19 mouse cellular contexts compared by ENCODE assay signal in the genomic region with DNA sequence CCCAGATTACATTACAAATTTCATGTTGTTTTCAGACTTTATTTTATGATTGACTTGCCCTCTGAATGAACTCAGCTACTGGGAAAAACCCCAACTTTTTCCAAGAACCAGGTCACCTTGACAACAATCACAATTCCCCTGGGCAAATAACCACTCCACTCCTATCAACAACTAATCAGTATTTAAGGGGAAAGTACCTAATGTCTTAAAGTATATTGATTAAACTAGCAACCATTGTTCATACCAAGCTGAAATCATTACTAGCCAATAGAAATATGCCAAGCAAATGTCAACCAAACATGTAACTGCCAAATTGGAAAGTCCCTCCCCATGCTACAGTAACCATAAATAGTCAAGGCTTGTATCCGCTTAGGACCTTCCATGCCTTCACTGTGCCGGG. TPM values are rescaled to one million over a fixed set of nuclear protein-coding genes. Genes with fewer than 3 reads are reported as not detected.
"Had no signal": no experiment of that assay in that cellular context is flagged by ENCODE, and none has a peak within 500 bp of the region (broad histone marks: within the 10 kb centered on the region; RNA-seq: fewer than 3 reads in every experiment).

No protein-coding gene starts in this region.

- H3K4me3 ChIP-seq: layer of hippocampus, adult 2 months; limb, embryonic 13.5 days; myocyte; neural tube, embryonic 15.5 days had no signal

- H3K4me2 ChIP-seq: limb, embryonic 13.5 days; liver, embryonic 11.5 days; lung, embryonic 14.5 days; midbrain, embryonic 11.5 days; neural tube, embryonic 15.5 days had no signal

- H3K9ac ChIP-seq: limb, embryonic 13.5 days; lung, embryonic 14.5 days; neural tube, embryonic 15.5 days had no signal

- H3K36me3 ChIP-seq: limb, embryonic 13.5 days; neural tube, embryonic 15.5 days had no signal

- H3K27me3 ChIP-seq: limb, embryonic 13.5 days; neural tube, embryonic 15.5 days had no signal

- H3K9me3 ChIP-seq: neural tube, embryonic 15.5 days had no signal

- DNase-seq: kidney, postnatal 10 days; kidney, postnatal 4 days; lung, embryonic 14.5 days; lung, postnatal 10 days; lung, postnatal 4 days; right cerebral cortex, postnatal 4 days; spleen, adult 18-20 months; thymus, postnatal 4 days had no signal

- H3K4me1 ChIP-seq: limb, embryonic 13.5 days; neural tube, embryonic 15.5 days had no signal

- H3K27ac ChIP-seq: layer of hippocampus, adult 2 months; limb, embryonic 13.5 days; neural tube, embryonic 15.5 days had no signal

RNA-seq across cellular contexts. Expression of gene Gm35549, which starts 31.3 kb away (rescaled TPM):
- total RNA-seq: layer of hippocampus, adult 2 months; layer of hippocampus, postnatal 10 days; left cerebral cortex, postnatal 36 days; megakaryocyte, adult 5-6 weeks; midbrain, postnatal 0 days had no signal
- polyA plus RNA-seq: liver, embryonic 11.5 days; liver, embryonic 16.5 days had no signal

RNA-seq across cellular contexts. Expression of gene Zfp105, which starts 47.7 kb away (rescaled TPM):
- polyA plus RNA-seq: myocyte had no signal
